Mouse (Mus musculus) stomach, postnatal 0 days (tissue): ENCODE data around the gene Tesmin. TPM values are rescaled to one million over a fixed set of nuclear protein-coding genes. Genes with fewer than 3 reads are reported as not detected.

Source experiments
- ATAC-seq: fragments of 200-750 bp; cut with Nextera tagmentation; 2 replicates; pipeline ENCODE4 v1.8.0; 2017; ENCODE audit not compliant: low FRiP score, low TSS enrichment
- DNase-seq: peaks from one replicate; pipeline ENCODE4 v3.0.0-alpha.2; 2016; ENCODE audit warnings: low spot score
- H3K27ac ChIP-seq: fragments of 300-500 bp; sonication (generic); replicated peaks from 2 replicates; pipeline ENCODE4 v1.5.1; 2014; ENCODE audit warnings: mild to moderate bottlenecking, control low read depth
- H3K27me3 ChIP-seq: fragments of 300-500 bp; sonication (generic); 2 replicates; pipeline ENCODE4 v1.6.1; 2014; ENCODE audit warnings: low read length; ENCODE audit not compliant: control insufficient read depth, insufficient read depth
- H3K36me3 ChIP-seq: fragments of 300-500 bp; sonication (generic); 2 replicates; pipeline ENCODE4 v1.6.1; 2014; ENCODE audit warnings: low read length, mixed read lengths; ENCODE audit not compliant: control insufficient read depth, insufficient read depth
- H3K4me1 ChIP-seq: fragments of 300-500 bp; sonication (generic); replicated peaks from 2 replicates; pipeline ENCODE4 v1.6.1; 2014; ENCODE audit warnings: antibody characterized with exemption; ENCODE audit not compliant: control insufficient read depth, insufficient read depth
- H3K4me2 ChIP-seq: fragments of 300-500 bp; sonication (generic); replicated peaks from 2 replicates; pipeline ENCODE4 v1.6.1; 2014; ENCODE audit warnings: low read depth, mild to moderate bottlenecking, control low read depth, moderate library complexity
- H3K4me3 ChIP-seq: fragments of 300-500 bp; sonication (generic); 2 replicates; pipeline ENCODE4 v1.5.1; 2014; ENCODE audit warnings: low read depth, low read length, control low read depth
- H3K9ac ChIP-seq: fragments of 300-500 bp; sonication (generic); 2 replicates; pipeline ENCODE4 v1.6.1; 2014; ENCODE audit warnings: mild to moderate bottlenecking, low read length, control low read depth, mixed read lengths
- H3K9me3 ChIP-seq: fragments of 300-500 bp; sonication (generic); 2 replicates; pipeline ENCODE4 v1.6.1; 2016; ENCODE audit warnings: low read length; ENCODE audit not compliant: control insufficient read depth
- CTCF ChIP-seq: IDR thresholded peaks from 2 replicates; pipeline ENCODE4 v1.5.1; 2016; ENCODE audit warnings: antibody characterized with exemption, low read depth, mild to moderate bottlenecking, moderate library complexity
- EP300 ChIP-seq: optimal IDR thresholded peaks from 2 replicates; pipeline ENCODE3; 2016; ENCODE audit warnings: antibody characterized with exemption
- WGBS: fragments of 180-500 bp; shearing (Covaris S2); extraction: QIAGEN DNeasy Blood & Tissue Kit; methylation state at CpG from one replicate; pipeline ENCODE4 v1.1.7; 2014; 5-methylcytosine and 5-hydroxymethylcytosine counted together
- polyA plus RNA-seq: library from polyadenylated mRNA; unstranded; fragments of >200 nt; fragmentation: Nextera tagmentation; extraction: Ambion mirVana; gene quantifications from 2 replicates; pipeline ENCODE4 v1.2.1, GENCODE M21; 2015

Gene Tesmin
- polyA plus RNA-seq, 1 experiment from 2014 or later: 0.34 TPM

DNA sequence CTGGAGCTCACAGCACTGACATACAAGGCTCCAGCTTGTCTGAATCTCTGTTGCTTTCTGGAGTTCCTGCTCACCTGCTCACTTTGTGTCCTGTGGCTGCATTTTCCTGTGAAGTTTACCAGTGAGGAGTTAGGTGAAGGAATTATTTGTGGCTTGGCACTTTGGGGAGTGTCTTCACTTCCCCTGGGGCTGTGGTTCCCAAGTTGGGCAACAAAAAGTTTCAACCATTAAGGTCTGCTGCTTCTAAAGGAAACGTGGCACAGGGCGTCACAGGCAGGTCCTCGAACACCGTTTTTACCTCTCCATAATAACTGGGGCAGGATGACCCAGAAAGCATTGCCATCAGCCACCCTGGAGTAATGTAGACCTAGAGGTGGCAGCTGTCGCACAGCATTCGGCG, 12.8 kb downstream of the Tesmin start:
- H3K4me1 ChIP-seq: no peaks in the 10 kb centered on the region
- no peak overlapping the region for H3K27ac ChIP-seq
- no peaks in the 10 kb centered on the region for H3K27me3 ChIP-seq
- TF ChIP-seq EP300 (no peak), CTCF (no peak)
- no peak overlapping the region for H3K4me2 ChIP-seq
- H3K9ac ChIP-seq: no peak overlapping the region
- no peaks in the 10 kb centered on the region for H3K36me3 ChIP-seq
- DNase-seq (no peak), ATAC-seq (no peak)
- 91% methylated on average over 7 of the region's 7 CpGs for WGBS
- no peak overlapping the region for H3K4me3 ChIP-seq
- H3K9me3 ChIP-seq: no peaks in the 10 kb centered on the region

DNA sequence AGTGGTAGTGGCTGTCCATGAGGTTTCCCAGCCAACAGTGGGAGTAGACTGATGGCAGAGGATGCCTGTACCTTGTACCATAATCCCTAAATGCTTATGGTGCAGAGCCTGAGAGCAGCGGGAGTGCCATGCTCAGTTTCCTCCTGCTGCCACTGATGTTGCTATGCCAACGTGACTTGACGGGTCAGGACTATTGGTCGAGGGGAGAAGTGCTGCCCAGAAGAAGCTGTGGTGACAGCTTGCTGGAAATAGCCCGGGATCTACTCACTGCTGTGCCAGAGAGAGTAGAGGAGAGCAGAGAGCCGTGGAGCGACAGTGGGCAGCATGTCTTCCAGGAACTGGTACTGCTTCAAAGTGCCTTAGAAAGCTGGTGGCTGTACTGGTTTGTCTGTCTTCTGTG, 13.3 kb downstream of the Tesmin start:
- no peak for ATAC-seq
- Histone ChIP-seq H3K4me1 (no peaks in the 10 kb centered on the region), H3K4me3 (no peak overlapping the region), H3K9ac (no peak overlapping the region), H3K4me2 (no peak overlapping the region), H3K27ac (no peak overlapping the region), H3K9me3 (no peaks in the 10 kb centered on the region), H3K36me3 (no peaks in the 10 kb centered on the region), H3K27me3 (no peaks in the 10 kb centered on the region)
- DNase-seq: no peak
- 55% methylated on average over 7 of the region's 7 CpGs for WGBS
- TF ChIP-seq CTCF (no peak), EP300 (no peak)

DNA sequence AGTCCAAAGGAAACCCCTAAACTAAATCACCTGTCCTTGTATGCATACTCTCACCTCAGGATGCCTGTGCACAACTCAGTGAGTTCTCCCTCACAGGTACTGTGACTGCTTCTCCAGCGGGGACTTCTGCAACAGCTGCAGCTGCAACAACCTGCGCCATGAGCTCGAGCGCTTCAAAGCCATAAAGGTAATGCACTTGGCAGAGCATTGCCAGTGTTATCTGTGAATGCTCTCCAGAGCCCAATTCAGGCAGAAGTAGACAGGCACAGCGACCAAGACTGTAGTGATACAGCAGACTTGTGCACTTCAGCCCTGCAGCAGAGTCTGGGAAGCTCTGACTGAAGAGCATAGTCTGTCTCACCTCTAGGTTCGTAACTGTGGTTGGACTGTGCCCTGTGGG, 13.7 kb downstream of the Tesmin start:
- TF ChIP-seq CTCF (no peak), EP300 (no peak)
- Histone ChIP-seq H3K27ac (no peak overlapping the region), H3K4me2 (no peak overlapping the region)

DNA sequence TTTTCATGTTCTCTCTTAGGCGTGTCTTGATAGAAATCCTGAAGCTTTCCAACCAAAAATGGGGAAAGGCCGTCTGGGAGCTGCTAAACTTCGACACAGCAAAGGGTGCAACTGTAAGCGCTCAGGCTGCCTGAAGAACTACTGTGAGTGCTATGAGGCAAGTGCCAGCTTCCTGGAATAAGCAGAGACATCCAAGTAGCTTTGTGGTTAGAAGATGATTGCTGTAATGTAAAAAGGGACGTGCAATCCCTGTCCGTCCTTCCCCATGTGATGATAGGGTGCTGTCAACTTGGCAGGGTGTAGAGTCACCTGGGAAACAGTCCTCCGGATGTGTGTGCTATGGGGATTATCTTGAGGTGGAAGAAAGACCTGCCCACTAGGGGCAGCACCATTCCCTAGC, 15.4 kb downstream of the Tesmin start:
- no peak for TF ChIP-seq CTCF
- no peak for TF ChIP-seq EP300
- H3K27me3 ChIP-seq: no peaks in the 10 kb centered on the region
- DNase-seq: no peak
- 86% methylated on average over 7 of the region's 7 CpGs for WGBS
- no peak overlapping the region for H3K9ac ChIP-seq
- H3K4me3 ChIP-seq: no peak overlapping the region
- H3K27ac ChIP-seq: no peak overlapping the region
- no peaks in the 10 kb centered on the region for H3K4me1 ChIP-seq
- H3K4me2 ChIP-seq: no peak overlapping the region
- no peak for ATAC-seq
- H3K9me3 ChIP-seq: no peaks in the 10 kb centered on the region
- H3K36me3 ChIP-seq: no peaks in the 10 kb centered on the region

More for the DNA sequence above, 13.7 kb downstream of the Tesmin start:
- no peak overlapping the region for H3K4me3 ChIP-seq
- H3K9ac ChIP-seq: no peak overlapping the region
- no peaks in the 10 kb centered on the region for H3K4me1 ChIP-seq
- no peaks in the 10 kb centered on the region for H3K9me3 ChIP-seq
- no peak for DNase-seq
- H3K27me3 ChIP-seq: no peaks in the 10 kb centered on the region
- ATAC-seq: no peak
- 80% methylated on average over 6 of the region's 6 CpGs for WGBS
- no peaks in the 10 kb centered on the region for H3K36me3 ChIP-seq

DNA sequence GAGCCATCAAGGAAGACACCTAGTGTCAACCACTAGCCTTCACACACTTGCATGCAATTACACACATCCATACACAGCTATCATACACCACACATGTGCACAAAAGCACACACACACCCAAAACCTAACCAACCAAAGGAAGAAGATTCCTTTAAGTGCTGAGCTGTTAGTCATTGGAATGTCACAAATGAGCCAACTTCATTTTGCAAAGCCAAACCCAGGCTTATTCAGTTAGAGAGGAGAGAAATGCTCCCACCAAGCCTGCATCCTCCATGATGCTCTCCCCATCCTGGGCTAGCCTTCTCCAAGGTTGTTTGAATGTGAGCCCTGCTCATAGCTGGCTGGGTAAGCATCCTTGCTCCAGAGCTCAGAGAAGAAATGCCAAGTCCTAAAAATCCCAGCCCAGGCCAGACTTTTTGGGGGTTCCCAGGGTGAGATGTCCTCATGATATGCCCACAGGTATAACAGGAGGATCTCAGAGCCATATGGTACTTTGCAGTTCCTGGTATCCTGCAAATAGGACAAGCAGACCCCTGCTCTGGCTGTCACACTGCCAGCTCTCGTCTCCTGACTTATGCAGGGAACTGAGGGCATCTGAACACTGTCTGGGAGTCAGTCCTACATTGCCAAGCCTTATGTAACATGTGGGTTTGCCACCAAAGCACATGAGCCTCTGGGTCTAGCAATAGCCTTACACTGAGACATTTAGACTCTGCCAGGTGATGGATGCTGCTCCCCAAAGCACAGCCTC, 17.0 kb downstream of the Tesmin start:
- no peak for ATAC-seq
- Histone ChIP-seq H3K4me1 (no peaks in the 10 kb centered on the region), H3K9ac (no peak overlapping the region), H3K27ac (no peak overlapping the region), H3K27me3 (no peaks in the 10 kb centered on the region), H3K36me3 (no peaks in the 10 kb centered on the region), H3K9me3 (no peaks in the 10 kb centered on the region), H3K4me3 (no peak overlapping the region), H3K4me2 (no peak overlapping the region)
- no peak for DNase-seq
- no peak for TF ChIP-seq CTCF
- no peak for TF ChIP-seq EP300
- 47% methylated on average over 1 of the region's 1 CpGs for WGBS

DNA sequence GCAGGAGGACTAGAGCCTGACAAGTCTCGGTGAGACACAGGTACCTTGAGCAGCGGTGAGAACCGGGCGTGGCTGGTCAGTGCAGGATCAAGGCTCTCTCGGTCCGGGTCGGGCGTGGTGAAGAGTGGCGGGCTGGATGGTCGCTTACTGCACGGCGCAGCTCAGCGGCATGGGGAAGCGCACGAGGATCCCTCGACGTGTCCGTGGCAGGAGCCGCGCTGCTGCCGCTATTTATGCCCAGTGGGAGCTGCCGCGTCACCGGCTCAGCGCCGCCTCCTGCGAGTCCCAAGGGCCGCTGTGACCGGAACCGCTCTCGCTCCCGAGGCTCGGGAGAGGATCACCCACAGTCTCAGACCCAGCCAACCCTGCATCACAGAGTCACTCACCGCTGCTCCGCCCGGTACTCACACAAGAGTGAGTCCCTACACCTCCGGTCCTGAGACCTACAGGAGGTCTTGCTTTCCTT, 25.6 kb downstream of the Tesmin start, which contains the start of gene Gal:
Gal (minus strand) TSS at position 277 of the 466 bp plus-strand sequence.
- H3K4me2 ChIP-seq: peak within 1 kb of the TSS; percentile 47
- H3K9ac ChIP-seq: peak within 1 kb of the TSS; percentile 23; the same call in 1 of the 2 replicates
- 3% methylated on average over 36 of the region's 37 CpGs for WGBS
- H3K9me3 ChIP-seq: no peaks in the 10 kb centered on the region
- DNase-seq (peak; percentile 32), ATAC-seq (peak; percentile 44)
- no peaks in the 10 kb centered on the region; the same call in 1 of the 2 replicates for H3K27me3 ChIP-seq
- H3K4me3 ChIP-seq: peak within 1 kb of the TSS; percentile 25; the same call in 1 of the 2 replicates
- H3K27ac ChIP-seq: no peak within 1 kb of the TSS
- TF ChIP-seq EP300 (no peak), CTCF (no peak)
- H3K36me3 ChIP-seq: no peaks in the 10 kb centered on the region
- H3K4me1 ChIP-seq: peaks cover 2% of the 10 kb centered on the region; the same call in 1 of the 2 replicates
